Mouse (Mus musculus) large intestine, adult 2 months (tissue): ENCODE data around the gene 1700013F07Rik. TPM values are rescaled to one million over a fixed set of nuclear protein-coding genes. Genes with fewer than 3 reads are reported as not detected.

Experiments used
- DNase-seq: peaks from one replicate; pipeline ENCODE4 v3.0.0-alpha.2; 2012; ENCODE audit warnings: low read depth, low spot score
- WGBS: fragments of 180-500 bp; shearing (Covaris S2); methylation state at CpG from one replicate; pipeline ENCODE4 v1.1.7; 2018; 5-methylcytosine and 5-hydroxymethylcytosine counted together
- polyA plus RNA-seq: library from polyadenylated mRNA; depleted of rRNA; stranded (reverse); fragments of >200 nt; gene quantifications from 2 replicates; pipeline ENCODE4 v1.2.3, GENCODE M21; 2012; rRNA removed

1700013F07Rik gene
- polyA plus RNA-seq, 1 experiment = not detected

DNA sequence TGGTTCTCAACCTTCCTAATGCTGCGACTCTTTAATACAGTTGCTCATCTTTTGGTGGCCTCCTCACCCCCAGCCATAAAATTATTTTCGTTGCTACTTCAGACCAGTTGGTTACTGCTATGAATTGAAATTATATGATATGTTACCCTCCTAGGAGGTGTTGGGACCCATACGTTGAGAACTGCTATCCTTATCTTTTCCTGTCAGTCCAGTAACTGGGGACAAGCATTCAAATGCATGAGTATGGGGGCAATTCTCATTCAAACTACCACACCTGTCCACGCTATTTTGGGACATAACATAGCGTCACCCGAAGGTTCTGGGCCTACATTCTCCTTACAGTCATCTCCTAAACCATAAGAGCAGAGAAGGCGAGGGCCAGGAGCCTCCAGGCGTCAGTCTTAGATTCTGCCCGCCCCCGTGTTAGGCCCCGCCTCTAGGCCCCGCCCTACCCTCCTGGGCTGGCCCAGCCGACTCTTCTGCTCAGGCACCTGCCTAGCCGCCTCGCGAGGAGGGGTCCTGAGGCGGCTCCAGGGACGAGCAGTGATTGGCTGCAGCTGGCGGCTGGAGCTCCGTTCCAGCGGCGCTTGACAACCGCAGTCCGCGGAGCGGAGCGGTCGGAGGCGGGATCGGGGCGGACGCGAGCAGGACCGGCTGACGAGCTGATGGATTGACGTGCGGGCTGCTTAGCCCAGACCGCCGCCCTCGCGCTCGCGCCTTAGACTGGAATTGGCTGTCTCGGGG is 57.0 kb downstream of the 1700013F07Rik start, which contains the start of gene Wdr47:
Wdr47 (plus strand) TSS at position 494 of the 744 bp plus-strand sequence.
- WGBS = 4% methylated on average over 44 of the region's 44 CpGs
- peak; percentile 91 for DNase-seq

DNA sequence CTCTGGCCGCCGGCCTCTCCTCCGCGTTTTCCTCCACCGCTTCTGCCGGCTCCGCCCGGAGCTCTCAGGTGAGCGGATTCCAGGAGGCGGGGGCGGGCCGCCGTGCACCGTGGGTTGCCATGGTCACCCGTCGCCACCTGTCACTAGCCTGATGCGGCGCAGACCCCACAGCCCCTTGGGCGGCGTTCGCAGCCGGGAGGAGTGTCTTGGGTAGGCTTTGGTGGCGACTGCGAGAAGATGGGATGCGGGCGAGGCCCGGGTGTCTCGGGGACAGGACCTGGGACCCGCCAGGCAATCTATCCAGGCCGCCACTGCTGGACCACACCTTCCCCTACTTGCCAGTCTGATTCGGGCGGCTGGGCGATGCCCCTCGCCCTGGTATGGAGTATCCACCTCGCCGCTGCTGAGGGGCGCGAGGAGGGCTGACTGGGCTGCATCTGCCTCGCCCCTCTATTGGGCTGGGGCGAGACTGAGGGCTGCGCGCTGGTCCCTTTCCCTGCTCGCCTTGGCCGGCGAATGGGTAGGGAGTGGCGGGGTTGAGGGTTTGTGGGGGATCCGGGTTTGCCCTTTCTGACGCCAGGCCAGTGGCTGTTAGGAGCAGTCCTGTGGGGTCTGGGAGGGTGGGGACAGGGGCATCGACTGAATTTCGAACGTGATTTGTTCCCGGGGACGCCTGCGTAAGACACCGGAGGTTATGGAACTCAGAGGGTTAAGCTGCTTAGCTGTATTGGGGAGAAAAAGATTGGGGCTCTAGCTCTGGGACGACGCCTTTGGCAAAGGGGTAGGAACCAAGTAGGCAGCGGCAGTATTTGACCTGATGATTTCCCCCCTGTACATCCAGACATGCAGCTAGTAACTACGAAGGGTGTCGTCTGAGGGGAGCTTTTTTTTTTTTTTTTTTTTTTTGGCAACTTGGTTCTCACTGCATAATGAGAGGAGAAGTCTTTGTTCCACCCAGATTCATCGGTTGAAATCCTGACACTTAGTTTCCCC is 57.9 kb downstream of the 1700013F07Rik start:
- no peak for DNase-seq
- WGBS = under 1% methylated on average over 61 of the region's 61 CpGs

Other genes starting within 250 kb of the 1700013F07Rik start
- gene Mybphl, start 169.2 kb upstream of the 1700013F07Rik start, polyA plus RNA-seq = not detected in 2 replicates
- gene Psrc1, start 150.3 kb upstream of the 1700013F07Rik start, polyA plus RNA-seq = 7.0 and 7.7 TPM in 2 replicates
- gene Celsr2, start 118.6 kb upstream of the 1700013F07Rik start, polyA plus RNA-seq = 1.8 and 2.2 TPM in 2 replicates
- 40.1 and 40.6 TPM in 2 replicates for gene Sars, start 88.9 kb upstream of the 1700013F07Rik start, polyA plus RNA-seq
- gene 5330417C22Rik, start 2.4 kb downstream of the 1700013F07Rik start, polyA plus RNA-seq = 24.4 and 27.3 TPM in 2 replicates
- gene Tmem167b, start 28.3 kb downstream of the 1700013F07Rik start, polyA plus RNA-seq = 7.0 and 7.3 TPM in 2 replicates
- gene Taf13, start 37.5 kb downstream of the 1700013F07Rik start, polyA plus RNA-seq = 4.3 and 4.6 TPM in 2 replicates
- 2.0 and 2.2 TPM in 2 replicates for gene Wdr47, start 57.1 kb downstream of the 1700013F07Rik start, polyA plus RNA-seq
- 21.9 and 28.5 TPM in 2 replicates for gene Clcc1, start 119.8 kb downstream of the 1700013F07Rik start, polyA plus RNA-seq
- 12.2 and 18.7 TPM in 2 replicates for gene Gpsm2, start 188.2 kb downstream of the 1700013F07Rik start, polyA plus RNA-seq
- 0.38 TPM in 1 of 2 replicates, not detected in the other for gene Aknad1, start 205.5 kb downstream of the 1700013F07Rik start, polyA plus RNA-seq